Mouse (Mus musculus) MEL (cell line): ENCODE data around the gene Ube2i.

Experiments used
- CTCF ChIP-seq, 3 experiments: IDR thresholded peaks in 2 of 3; conservative IDR thresholded peaks in 1 of 3; 2 replicates each; pipeline ENCODE4 v1.5.1; 2011 to 2012; ENCODE audit warnings: low read length in 3 of 3, low read depth in 2 of 3, mild to moderate bottlenecking in 2 of 3, improper control_type of control experiment in 1 of 3, inconsistent platforms in 1 of 3, mixed read lengths in 1 of 3, moderate library complexity in 1 of 3; ENCODE audit not compliant: control insufficient read depth in 1 of 3, insufficient read depth in 1 of 3, poor library complexity in 1 of 3, severe bottlenecking in 1 of 3
- SMC3 ChIP-seq: IDR thresholded peaks from 2 replicates; pipeline ENCODE4 v1.6.1; 2011; ENCODE audit warnings: low read depth, low read length, improper control_type of control experiment

GRCm38 (mm10) chr17:25250181-25250835 lies 24.1 kb downstream of the Ube2i start:
- TF ChIP-seq SMC3: no peak
- no peak for TF ChIP-seq CTCF (IDR thresholded peaks at IDR 0.05 in 2 of 3, conservative IDR thresholded peaks at IDR 0.05 in 1 of 3; ENCODE audit: control insufficient read depth in 1 of 3, insufficient read depth in 1 of 3, low read depth in 2 of 3, low read length in 3 of 3, poor library complexity in 1 of 3, severe bottlenecking in 1 of 3)
